Mouse (Mus musculus): ENCODE data around the gene Ogt. TPM values are rescaled to one million over a fixed set of nuclear protein-coding genes. Genes with fewer than 3 reads are reported as not detected.

The Ogt gene
- 14.2 TPM for polyA plus RNA-seq (2012; fragmentation: generic; extraction: Trizol)
- long read RNA-seq, experiment 1, full-length matches to known transcripts = 1 of 11 reads
- long read RNA-seq, experiment 1, partial matches to known transcripts = 3 of 11 reads
- long read RNA-seq, experiment 1, other reads (novel, unspliced or antisense) = 7 of 11 reads
- long read RNA-seq, experiment 2, full-length matches to known transcripts = 38 of 66 reads
- long read RNA-seq, experiment 2, partial matches to known transcripts = 11 of 66 reads
- long read RNA-seq, experiment 2, other reads (novel, unspliced or antisense) = 17 of 66 reads

GRCm38 (mm10) chrX:101639741-101640166 lies at the start of gene Ogt:
Gene Ogt, plus strand, starts transcription at chrX:101640060.
- Histone ChIP-seq H3K79me3 (ENCODE audit: low read depth) (peaks cover 46% of the 10 kb centered on the region), H3K79me2 (ENCODE audit: control insufficient read depth, insufficient read depth) (peaks cover 49% of the 10 kb centered on the region), H3K4me3 (ENCODE audit: insufficient read depth, poor library complexity, severe bottlenecking) (peak within 1 kb of the TSS; percentile 61), H3ac (ENCODE audit: control insufficient read depth, insufficient read length, low read depth) (peak within 1 kb of the TSS; percentile 72), H3K27me3 (ENCODE audit: control insufficient read depth, insufficient read depth, insufficient read length) (no peaks in the 10 kb centered on the region), H3K36me3 (ENCODE audit: control insufficient read depth, insufficient read depth) (peaks cover 9% of the 10 kb centered on the region)
- TF ChIP-seq MAX (IDR thresholded peaks at IDR 0.05) (peak; percentile 57), USF1 (IDR thresholded peaks at IDR 0.05; ENCODE audit: low read depth) (no peak), MYOD1 (IDR thresholded peaks at IDR 0.05; ENCODE audit: control insufficient read depth, insufficient read length, low read depth) (no peak), CEBPB (IDR thresholded peaks at IDR 0.05; ENCODE audit: low read depth) (peak; percentile 70), FOSL1 (IDR thresholded peaks at IDR 0.05; ENCODE audit: insufficient read depth, low read length, poor library complexity, severe bottlenecking) (no peak)

DNA sequence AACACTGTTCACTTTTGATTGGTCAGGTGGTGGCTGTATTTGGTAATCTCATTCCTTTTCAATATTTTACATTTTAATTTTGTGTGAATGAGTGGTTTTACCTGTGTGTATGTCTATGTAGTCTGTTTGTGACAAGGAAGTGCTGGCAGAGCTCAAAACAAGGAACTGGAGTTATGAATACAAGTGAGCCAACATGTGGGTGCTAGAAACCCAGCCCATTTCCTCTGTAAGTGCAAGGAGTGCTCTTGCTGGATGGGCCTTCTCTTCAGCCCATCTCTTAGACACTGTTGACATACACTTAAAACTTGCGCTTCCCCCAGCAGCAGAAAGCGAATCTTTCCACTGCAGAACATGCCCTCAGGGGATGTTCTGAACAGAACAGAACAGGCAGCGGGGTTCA lies 23.7 kb upstream of the Ogt start:
- Histone ChIP-seq H3K79me2 (ENCODE audit: control insufficient read depth, insufficient read depth) (no peaks in the 10 kb centered on the region), H3K4me3 (ENCODE audit: insufficient read depth, poor library complexity, severe bottlenecking) (no peak overlapping the region), H3K27me3 (ENCODE audit: control insufficient read depth, insufficient read depth, insufficient read length) (no peaks in the 10 kb centered on the region), H3K36me3 (ENCODE audit: control insufficient read depth, insufficient read depth) (no peaks in the 10 kb centered on the region), H3ac (ENCODE audit: control insufficient read depth, insufficient read length, low read depth) (no peak overlapping the region), H3K79me3 (ENCODE audit: low read depth) (no peaks in the 10 kb centered on the region)
- TF ChIP-seq CTCF (IDR thresholded peaks at IDR 0.05; ENCODE audit: control insufficient read depth, insufficient read depth, insufficient read length) (no peak), MAX (IDR thresholded peaks at IDR 0.05) (no peak), FOSL1 (IDR thresholded peaks at IDR 0.05; ENCODE audit: insufficient read depth, low read length, poor library complexity, severe bottlenecking) (no peak), USF1 (IDR thresholded peaks at IDR 0.05; ENCODE audit: low read depth) (no peak), MYOD1 (IDR thresholded peaks at IDR 0.05; ENCODE audit: control insufficient read depth, insufficient read length, low read depth) (no peak), MYOG (IDR thresholded peaks at IDR 0.05; ENCODE audit: control insufficient read depth, extremely low read depth, insufficient read length) (no peak), CEBPB (IDR thresholded peaks at IDR 0.05; ENCODE audit: low read depth) (no peak)

- H3K4me3 ChIP-seq (ENCODE audit: insufficient read depth, poor library complexity, severe bottlenecking) = no peak overlapping the region
- H3K27me3 ChIP-seq (ENCODE audit: control insufficient read depth, insufficient read depth, insufficient read length) = no peaks in the 10 kb centered on the region
- no peak overlapping the region for H3ac ChIP-seq (ENCODE audit: control insufficient read depth, insufficient read length, low read depth)
- TF ChIP-seq CEBPB (IDR thresholded peaks at IDR 0.05; ENCODE audit: low read depth) (no peak), MAX (IDR thresholded peaks at IDR 0.05) (no peak), USF1 (IDR thresholded peaks at IDR 0.05; ENCODE audit: low read depth) (no peak), MYOD1 (IDR thresholded peaks at IDR 0.05; ENCODE audit: control insufficient read depth, insufficient read length, low read depth) (no peak), MYOG (IDR thresholded peaks at IDR 0.05; ENCODE audit: control insufficient read depth, extremely low read depth, insufficient read length) (no peak), FOSL1 (IDR thresholded peaks at IDR 0.05; ENCODE audit: insufficient read depth, low read length, poor library complexity, severe bottlenecking) (no peak), CTCF (IDR thresholded peaks at IDR 0.05; ENCODE audit: control insufficient read depth, insufficient read depth, insufficient read length) (no peak)
- H3K79me2 ChIP-seq (ENCODE audit: control insufficient read depth, insufficient read depth) = no peaks in the 10 kb centered on the region
- no peaks in the 10 kb centered on the region for H3K79me3 ChIP-seq (ENCODE audit: low read depth)
- no peaks in the 10 kb centered on the region for H3K36me3 ChIP-seq (ENCODE audit: control insufficient read depth, insufficient read depth)
These were observed 22.0 kb upstream of the Ogt start for GRCm38 (mm10) chrX:101617889-101618288.

DNA sequence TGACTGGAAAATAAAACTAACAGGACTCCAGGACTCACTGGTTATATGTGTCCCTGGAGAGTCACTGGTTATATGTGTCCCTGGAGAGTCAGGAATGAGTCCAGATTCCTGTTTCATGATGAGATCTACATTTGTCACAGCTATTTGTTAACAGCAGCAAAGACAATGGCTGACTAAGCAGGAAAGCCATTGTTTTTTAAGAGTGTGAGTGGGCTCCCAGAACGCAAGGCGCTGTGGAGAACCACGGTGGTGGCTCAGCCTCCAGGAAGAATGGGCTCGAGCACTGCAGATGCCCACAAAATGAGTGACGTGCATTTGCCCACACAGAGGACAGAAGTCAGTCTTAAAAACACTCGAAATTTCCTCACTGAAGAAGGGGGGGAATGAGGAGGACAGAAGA lies 19.5 kb upstream of the Ogt start:
- Histone ChIP-seq H3K4me3 (ENCODE audit: insufficient read depth, poor library complexity, severe bottlenecking) (no peak overlapping the region), H3K36me3 (ENCODE audit: control insufficient read depth, insufficient read depth) (no peaks in the 10 kb centered on the region), H3ac (ENCODE audit: control insufficient read depth, insufficient read length, low read depth) (no peak overlapping the region), H3K27me3 (ENCODE audit: control insufficient read depth, insufficient read depth, insufficient read length) (no peaks in the 10 kb centered on the region), H3K79me2 (ENCODE audit: control insufficient read depth, insufficient read depth) (no peaks in the 10 kb centered on the region), H3K79me3 (ENCODE audit: low read depth) (no peaks in the 10 kb centered on the region)
- TF ChIP-seq MAX (IDR thresholded peaks at IDR 0.05) (no peak), FOSL1 (IDR thresholded peaks at IDR 0.05; ENCODE audit: insufficient read depth, low read length, poor library complexity, severe bottlenecking) (no peak), CEBPB (IDR thresholded peaks at IDR 0.05; ENCODE audit: low read depth) (no peak), CTCF (IDR thresholded peaks at IDR 0.05; ENCODE audit: control insufficient read depth, insufficient read depth, insufficient read length) (no peak), MYOD1 (IDR thresholded peaks at IDR 0.05; ENCODE audit: control insufficient read depth, insufficient read length, low read depth) (no peak), MYOG (IDR thresholded peaks at IDR 0.05; ENCODE audit: control insufficient read depth, extremely low read depth, insufficient read length) (no peak), USF1 (IDR thresholded peaks at IDR 0.05; ENCODE audit: low read depth) (no peak)

DNA sequence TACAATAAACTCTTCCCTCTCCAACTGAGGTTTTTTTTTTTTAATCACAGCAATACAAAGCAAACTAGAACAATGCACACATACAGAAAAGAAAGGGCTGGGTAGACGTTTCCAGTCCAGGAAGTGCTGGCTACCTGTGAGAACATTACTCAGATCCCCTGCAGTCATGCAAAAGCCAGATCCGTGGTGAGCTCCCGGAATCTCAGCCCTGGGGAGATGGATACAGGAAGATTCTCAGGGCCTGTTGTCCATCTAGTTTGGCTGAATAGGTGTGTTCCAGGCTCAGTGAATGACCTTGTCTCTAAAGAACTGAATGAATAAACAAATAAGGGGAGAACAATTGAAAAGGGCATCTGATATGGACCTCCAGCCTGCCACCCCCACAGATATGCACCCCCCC lies 17.3 kb upstream of the Ogt start:
- Histone ChIP-seq H3K4me3 (ENCODE audit: insufficient read depth, poor library complexity, severe bottlenecking) (no peak overlapping the region), H3K27me3 (ENCODE audit: control insufficient read depth, insufficient read depth, insufficient read length) (no peaks in the 10 kb centered on the region), H3K36me3 (ENCODE audit: control insufficient read depth, insufficient read depth) (no peaks in the 10 kb centered on the region)

More for the DNA sequence above, 17.3 kb upstream of the Ogt start:
- H3K79me2 ChIP-seq (ENCODE audit: control insufficient read depth, insufficient read depth) = no peaks in the 10 kb centered on the region
- H3ac ChIP-seq (ENCODE audit: control insufficient read depth, insufficient read length, low read depth) = no peak overlapping the region
- no peak for TF ChIP-seq CEBPB (IDR thresholded peaks at IDR 0.05; ENCODE audit: low read depth)
- TF ChIP-seq CTCF (IDR thresholded peaks at IDR 0.05; ENCODE audit: control insufficient read depth, insufficient read depth, insufficient read length) = no peak
- TF ChIP-seq FOSL1 (IDR thresholded peaks at IDR 0.05; ENCODE audit: insufficient read depth, low read length, poor library complexity, severe bottlenecking) = no peak
- no peak for TF ChIP-seq MAX (IDR thresholded peaks at IDR 0.05)
- no peak for TF ChIP-seq MYOG (IDR thresholded peaks at IDR 0.05; ENCODE audit: control insufficient read depth, extremely low read depth, insufficient read length)
- H3K79me3 ChIP-seq (ENCODE audit: low read depth) = no peaks in the 10 kb centered on the region
